Mouse (Mus musculus) common myeloid progenitor, adult 5-6 weeks (primary cell): ENCODE data around the gene Tnfrsf4. TPM values are rescaled to one million over a fixed set of nuclear protein-coding genes. Genes with fewer than 3 reads are reported as not detected.

Source experiments
- ATAC-seq: replicated peaks from 2 replicates; pipeline ENCODE4 v1.8.0; 2016; ENCODE audit warnings: low read depth, mild to moderate bottlenecking, moderate TSS enrichment, inconsistent platforms; ENCODE audit not compliant: poor library complexity, severe bottlenecking
- total RNA-seq: library from RNA; stranded (forward); fragments of 200-1000, 187-1606 nt; gene quantifications from 2 replicates; pipeline ENCODE4 v1.2.3, GENCODE M21; 2017

Tnfrsf4 gene
- total RNA-seq, 1 experiment from 2014 or later: not detected

- no peak for ATAC-seq
These were observed 50.3 kb downstream of the Tnfrsf4 start for GRCm38 (mm10) chr4:156063861-156064509.

GRCm38 (mm10) chr4:156064510-156064897 lies 50.9 kb downstream of the Tnfrsf4 start:
- no peak for ATAC-seq

GRCm38 (mm10) chr4:156065156-156065894 lies 51.7 kb downstream of the Tnfrsf4 start:
- ATAC-seq: no peak

Other genes starting within 250 kb of the Tnfrsf4 start
- 0.27 and 0.29 TPM in 2 replicates for gene Vwa1, start 239.1 kb upstream of the Tnfrsf4 start, total RNA-seq
- not detected in 2 replicates for gene Tmem88b, start 228.0 kb upstream of the Tnfrsf4 start, total RNA-seq
- not detected in 2 replicates for gene Ankrd65, start 223.4 kb upstream of the Tnfrsf4 start, total RNA-seq
- gene Mrpl20, start 211.0 kb upstream of the Tnfrsf4 start, total RNA-seq: 55.4 and 70.3 TPM in 2 replicates
- 83.7 and 89.3 TPM in 2 replicates for gene Ccnl2, start 201.4 kb upstream of the Tnfrsf4 start, total RNA-seq
- 89.9 and 123 TPM in 2 replicates for gene Aurkaip1, start 182.6 kb upstream of the Tnfrsf4 start, total RNA-seq
- gene Mxra8, start 174.2 kb upstream of the Tnfrsf4 start, total RNA-seq: not detected in 2 replicates
- gene Dvl1, start 166.4 kb upstream of the Tnfrsf4 start, total RNA-seq: 9.2 and 11.4 TPM in 2 replicates
- 0.09 TPM in 1 of 2 replicates, not detected in the other for gene Tas1r3, start 150.5 kb upstream of the Tnfrsf4 start, total RNA-seq
- 9.2 and 10.2 TPM in 2 replicates for gene Cptp, start 144.4 kb upstream of the Tnfrsf4 start, total RNA-seq
- 17.5 and 25.1 TPM in 2 replicates for gene Ints11, start 144.3 kb upstream of the Tnfrsf4 start, total RNA-seq
- gene Pusl1, start 122.1 kb upstream of the Tnfrsf4 start, total RNA-seq: 18.1 and 39.2 TPM in 2 replicates
- 18.0 and 20.1 TPM in 2 replicates for gene Acap3, start 122.0 kb upstream of the Tnfrsf4 start, total RNA-seq
- gene Ube2j2, start 70.0 kb upstream of the Tnfrsf4 start, total RNA-seq: 91.5 and 103 TPM in 2 replicates
- gene C1qtnf12, start 51.5 kb upstream of the Tnfrsf4 start, total RNA-seq: 70.8 and 78.2 TPM in 2 replicates
- 7.5 and 9.0 TPM in 2 replicates for gene B3galt6, start 21.2 kb upstream of the Tnfrsf4 start, total RNA-seq
- gene Sdf4, start 21.0 kb upstream of the Tnfrsf4 start, total RNA-seq: 125 and 157 TPM in 2 replicates
- 6.1 and 9.8 TPM in 2 replicates for gene Tnfrsf18, start 12.3 kb downstream of the Tnfrsf4 start, total RNA-seq
- gene Ttll10, start 45.6 kb downstream of the Tnfrsf4 start, total RNA-seq: not detected in 2 replicates
- gene 9430015G10Rik, start 96.1 kb downstream of the Tnfrsf4 start, total RNA-seq: 34.1 and 42.2 TPM in 2 replicates
- 0.05 TPM in 1 of 2 replicates, not detected in the other for gene Rnf223, start 116.7 kb downstream of the Tnfrsf4 start, total RNA-seq
- gene Agrn, start 183.6 kb downstream of the Tnfrsf4 start, total RNA-seq: 1.5 and 2.0 TPM in 2 replicates
- 3.7 TPM in 1 of 2 replicates, not detected in the other for gene Isg15, start 187.0 kb downstream of the Tnfrsf4 start, total RNA-seq
- 0.18 and 3.1 TPM in 2 replicates for gene AW011738, start 189.5 kb downstream of the Tnfrsf4 start, total RNA-seq
- 0.09 TPM in 1 of 2 replicates, not detected in the other for gene Perm1, start 202.0 kb downstream of the Tnfrsf4 start, total RNA-seq
- gene Plekhn1, start 221.0 kb downstream of the Tnfrsf4 start, total RNA-seq: 12.9 and 16.8 TPM in 2 replicates
- 141 and 157 TPM in 2 replicates for gene Noc2l, start 222.2 kb downstream of the Tnfrsf4 start, total RNA-seq
- gene Samd11, start 241.8 kb downstream of the Tnfrsf4 start, total RNA-seq: 0.10 and 0.82 TPM in 2 replicates